15 mouse cellular contexts compared by ENCODE assay signal in genomic region chr2:34993696-34994356, GRCm38 (mm10). TPM values are rescaled to one million over a fixed set of nuclear protein-coding genes. Genes with fewer than 3 reads are reported as not detected.
A peak's percentile ranks its signal among the peaks of the same experiment; 100 is the strongest.
DNase-seq lines count a peak whose midpoint lies in the region; ATAC-seq lines count a peak whose summit lies in the region.
"Had no signal": no experiment of that assay in that cellular context is flagged by ENCODE, and none has a peak within 500 bp of the region (broad histone marks: within the 10 kb centered on the region; RNA-seq: fewer than 3 reads in every experiment).

No protein-coding gene starts in this region.

- ATAC-seq in neural tube, embryonic 12.5 days (ENCODE audit: low FRiP score, low read depth): no peak
- ATAC-seq in hindbrain, embryonic 12.5 days (ENCODE audit: low FRiP score): 0 out of 2 replicates have a peak, but pooled peaks have one; percentile 22
- 0 out of 2 replicates have a peak, but pooled peaks have one; percentile 60 for ATAC-seq in midbrain, embryonic 12.5 days (ENCODE audit: low FRiP score, low read depth)
- no peak for ATAC-seq in liver, embryonic 12.5 days

- no peaks in the 10 kb centered on the region for H3K9me3 ChIP-seq in neural tube, embryonic 12.5 days
- H3K9me3 ChIP-seq in hindbrain, embryonic 12.5 days (replicated peaks): no peaks in the 10 kb centered on the region
- H3K9me3 ChIP-seq in midbrain, embryonic 12.5 days: no peaks in the 10 kb centered on the region
- H3K9me3 ChIP-seq in liver, embryonic 12.5 days (replicated peaks): no peaks in the 10 kb centered on the region
- H3K9me3 ChIP-seq: limb, embryonic 15.5 days had no signal

- intact Hi-C loops in left cerebral cortex, postnatal 4 days (cut with DNase I): no loop called here

- no peak overlapping the region for H3K4me3 ChIP-seq in neural tube, embryonic 12.5 days
- H3K4me3 ChIP-seq in hindbrain, embryonic 12.5 days: no peak overlapping the region
- H3K4me3 ChIP-seq in midbrain, embryonic 12.5 days: no peak overlapping the region
- no peak overlapping the region for H3K4me3 ChIP-seq in liver, embryonic 12.5 days
- H3K4me3 ChIP-seq: limb, embryonic 15.5 days had no signal

- H3K36me3 ChIP-seq in neural tube, embryonic 12.5 days: no peaks in the 10 kb centered on the region
- H3K36me3 ChIP-seq in hindbrain, embryonic 12.5 days: no peaks in the 10 kb centered on the region
- no peaks in the 10 kb centered on the region for H3K36me3 ChIP-seq in midbrain, embryonic 12.5 days
- H3K36me3 ChIP-seq in liver, embryonic 12.5 days: no peaks in the 10 kb centered on the region
- H3K36me3 ChIP-seq: limb, embryonic 15.5 days had no signal

- H3K9ac ChIP-seq in neural tube, embryonic 12.5 days: no peak overlapping the region
- H3K9ac ChIP-seq in hindbrain, embryonic 12.5 days: no peak overlapping the region
- H3K9ac ChIP-seq in midbrain, embryonic 12.5 days (replicated peaks): no peak overlapping the region
- H3K9ac ChIP-seq in liver, embryonic 12.5 days: no peak overlapping the region
- H3K9ac ChIP-seq: limb, embryonic 15.5 days had no signal

- DNase-seq in neural tube, embryonic 10.5 days (ENCODE audit: extremely low spot score, low spot score): no peak
- no peak for DNase-seq in left cerebral cortex, postnatal 4 days
- no peak for DNase-seq in adrenal gland, adult 2 months
- DNase-seq in cerebellum, postnatal 4 days (ENCODE audit: low spot score in 2 of 2): no peak
- DNase-seq: gastrocnemius, postnatal 25 days; kidney, adult 18-20 months; kidney, postnatal 4 days; lung, adult 2 months; lung, postnatal 4 days had no signal

- peak overlapping the region; percentile 30 for H3K4me2 ChIP-seq in neural tube, embryonic 12.5 days (replicated peaks)
- peak overlapping the region; percentile 17; the same call in 1 of the 2 replicates for H3K4me2 ChIP-seq in hindbrain, embryonic 12.5 days (replicated peaks)
- peak overlapping the region; percentile 21; the same call in 1 of the 2 replicates for H3K4me2 ChIP-seq in midbrain, embryonic 12.5 days (replicated peaks)
- H3K4me2 ChIP-seq in liver, embryonic 12.5 days: no peak overlapping the region
- H3K4me2 ChIP-seq: heart, embryonic 11.5 days; limb, embryonic 15.5 days had no signal

- 67% methylated on average over 5 of the region's 5 CpGs for WGBS in neural tube, embryonic 12.5 days
- 66% methylated on average over 5 of the region's 5 CpGs for WGBS in hindbrain, embryonic 12.5 days
- 30% methylated on average over 5 of the region's 5 CpGs for WGBS in midbrain, embryonic 12.5 days
- 68% methylated on average over 5 of the region's 5 CpGs for WGBS in liver, embryonic 12.5 days (ENCODE audit: insufficient replicate concordance)

- H3K27me3 ChIP-seq in neural tube, embryonic 12.5 days (replicated peaks): no peaks in the 10 kb centered on the region
- H3K27me3 ChIP-seq in hindbrain, embryonic 12.5 days: no peaks in the 10 kb centered on the region
- peaks cover 6% of the 10 kb centered on the region; the same call in 1 of the 2 replicates for H3K27me3 ChIP-seq in midbrain, embryonic 12.5 days
- peaks cover 18% of the 10 kb centered on the region; the same call in 1 of the 2 replicates for H3K27me3 ChIP-seq in liver, embryonic 12.5 days (replicated peaks)
- H3K27me3 ChIP-seq: limb, embryonic 15.5 days had no signal

- no peak overlapping the region for H3K27ac ChIP-seq in neural tube, embryonic 12.5 days
- H3K27ac ChIP-seq in hindbrain, embryonic 12.5 days: peak overlapping the region; percentile 65
- peak overlapping the region; percentile 83 for H3K27ac ChIP-seq in midbrain, embryonic 12.5 days (replicated peaks)
- no peak overlapping the region for H3K27ac ChIP-seq in liver, embryonic 12.5 days
- H3K27ac ChIP-seq: limb, embryonic 15.5 days had no signal

- peaks cover 16% of the 10 kb centered on the region for H3K4me1 ChIP-seq in neural tube, embryonic 12.5 days
- peaks cover 15% of the 10 kb centered on the region for H3K4me1 ChIP-seq in hindbrain, embryonic 12.5 days
- H3K4me1 ChIP-seq in midbrain, embryonic 12.5 days: peaks cover 25% of the 10 kb centered on the region
- H3K4me1 ChIP-seq in liver, embryonic 12.5 days: no peaks in the 10 kb centered on the region

RNA-seq across cellular contexts. Expression of gene Traf1, which starts 32.3 kb away (rescaled TPM):
- polyA plus RNA-seq in neural tube, embryonic 12.5 days (2016; fragmentation: Nextera tagmentation; extraction: Ambion mirVana): 0.53 and 0.80 TPM in 2 replicates
- 1.1 and 2.3 TPM in 2 replicates for polyA plus RNA-seq in hindbrain, embryonic 12.5 days (2016; fragmentation: Nextera tagmentation; extraction: Ambion mirVana)
- 0.35 and 1.3 TPM in 2 replicates for polyA plus RNA-seq in midbrain, embryonic 12.5 days (2016; fragmentation: Nextera tagmentation; extraction: Ambion mirVana)
- polyA plus RNA-seq in liver, embryonic 12.5 days (2016; fragmentation: Nextera tagmentation; extraction: Ambion mirVana): 0.12 and 0.27 TPM in 2 replicates
- total RNA-seq in left cerebral cortex, postnatal 4 days (2021): 1 to 10 TPM; 1.1 to 2.6 TPM
- 1 to 10 TPM; 3.3 to 3.7 TPM for total RNA-seq in adrenal gland, adult 2 months (2021)
- 2.0 and 2.4 TPM in 2 replicates for polyA plus RNA-seq in adrenal gland, adult 2 months (2012; rRNA removed)

Comparison
In these comparisons a context has a peak if more than half of its experiments do, and no peak if none do; other contexts are left out.
1. ATAC-seq: peak in hindbrain, embryonic 12.5 days (single experiment) and midbrain, embryonic 12.5 days (single experiment); none in neural tube, embryonic 12.5 days (single experiment) and liver, embryonic 12.5 days (single experiment).
2. H3K27ac ChIP-seq: peak in hindbrain, embryonic 12.5 days (single experiment) and midbrain, embryonic 12.5 days (single experiment); none in neural tube, embryonic 12.5 days (single experiment) and liver, embryonic 12.5 days (single experiment).